Mouse (Mus musculus): ENCODE results near the gene Gm20812.
"Not testable (repeated sequence)": the region's sequence is repeated elsewhere in the genome, so short reads cannot be mapped to it uniquely, and the experiment has no call there.

Gm20812 gene

GRCm38 (mm10) chrY:12381681-12382080 is at the start of gene Gm20812:
Gm20812 (plus strand) TSS chrY:12381981.
- not testable (repeated sequence) for DNase-seq (ENCODE audit: low spot score)
